9 mouse cellular contexts compared by ENCODE assay signal in the genomic region with DNA sequence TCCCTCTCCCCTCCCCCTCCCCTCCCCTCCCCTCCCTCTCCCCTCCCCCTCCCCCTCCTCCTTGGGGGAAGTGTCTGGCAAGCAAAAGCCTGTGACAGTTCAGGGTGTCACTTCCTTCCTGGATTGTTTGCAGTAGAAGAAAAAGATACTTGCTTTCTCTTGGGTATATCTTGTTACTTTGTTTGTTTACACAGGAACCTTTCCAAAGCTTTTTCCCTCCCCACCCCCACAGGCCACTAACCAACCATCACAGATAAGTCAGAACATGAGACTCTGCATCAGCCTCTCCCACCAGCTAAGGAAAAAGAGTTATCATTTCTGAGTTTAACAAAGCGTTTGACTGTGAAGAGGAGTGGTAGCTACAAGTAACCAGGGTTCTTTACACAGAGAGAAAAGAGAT.
A peak's percentile ranks its signal among the peaks of the same experiment; 100 is the strongest.
DNase-seq lines count a peak whose midpoint lies in the region; ATAC-seq lines count a peak whose summit lies in the region.
"Had no signal": no experiment of that assay in that cellular context is flagged by ENCODE, and none has a peak within 500 bp of the region (broad histone marks: within the 10 kb centered on the region; RNA-seq: fewer than 3 reads in every experiment).

No protein-coding gene starts in this region.

- no peaks in the 10 kb centered on the region for H3K9me3 ChIP-seq in heart, embryonic 10.5 days
- H3K9me3 ChIP-seq: forebrain, embryonic 10.5 days had no signal

- peaks cover 22% of the 10 kb centered on the region for H3K4me1 ChIP-seq in heart, embryonic 10.5 days

- H3K36me3 ChIP-seq in heart, embryonic 10.5 days, result no peaks in the 10 kb centered on the region
- H3K36me3 ChIP-seq: forebrain, embryonic 10.5 days had no signal

- H3K27me3 ChIP-seq in heart, embryonic 10.5 days (ENCODE audit: insufficient read depth, poor library complexity, severe bottlenecking), result no peaks in the 10 kb centered on the region

- no peak overlapping the region for H3K4me3 ChIP-seq in heart, embryonic 10.5 days
- H3K4me3 ChIP-seq: forebrain, embryonic 10.5 days had no signal

- ATAC-seq in neutrophil, adult 5-6 weeks (ENCODE audit: extremely low read depth, insufficient number of reproducible peaks, low FRiP score, poor library complexity, severe bottlenecking), result peak; percentile 26; the same call in 1 of the 2 replicates
- ATAC-seq in erythroid progenitor cell, adult 5-6 weeks (replicated peaks; ENCODE audit: low FRiP score, poor library complexity, severe bottlenecking), result no peak

- WGBS in heart, embryonic 10.5 days, result 15% methylated on average over 1 of the region's 1 CpGs

- DNase-seq in heart, adult 11 months, result peak; percentile 96
- DNase-seq in heart, embryonic 10.5 days (ENCODE audit: low spot score), result no peak
- DNase-seq in T-cell, adult 2 months (ENCODE audit: low spot score), result peak; percentile 23
- peak; percentile 51 for DNase-seq in heart, postnatal 4 days
- DNase-seq in left cerebral cortex, adult 18-20 months (ENCODE audit: low spot score in 2 of 2), result no peak
- DNase-seq in right cerebral cortex, adult 2 months (ENCODE audit: low spot score in 2 of 2), result no peak

- no peak overlapping the region for H3K27ac ChIP-seq in heart, embryonic 10.5 days
- H3K27ac ChIP-seq: forebrain, embryonic 10.5 days had no signal

Comparison
In these comparisons a context has a peak if more than half of its experiments do, and no peak if none do; other contexts are left out.
1. DNase-seq: peak in heart, adult 11 months (single experiment), T-cell, adult 2 months (single experiment) and heart, postnatal 4 days (single experiment); none in heart, embryonic 10.5 days (single experiment), left cerebral cortex, adult 18-20 months (0 of 2) and right cerebral cortex, adult 2 months (0 of 2).